Comparison of ENCODE assay signal across 7 mouse cellular contexts in genomic region chr4:101419151-101419910, GRCm38 (mm10). TPM values are rescaled to one million over a fixed set of nuclear protein-coding genes. Genes with fewer than 3 reads are reported as not detected.
DNase-seq lines count a peak whose midpoint lies in the region; ATAC-seq and TF ChIP-seq lines count a peak whose summit lies in the region.

Gene Ak4 (plus strand): TSS chr4:101419277.

- peaks cover 25% of the 10 kb centered on the region for H3K27me3 ChIP-seq in small intestine, adult 2 months (ENCODE audit: control insufficient read depth, insufficient read depth, low read length)

- H3K4me1 ChIP-seq in small intestine, adult 2 months (ENCODE audit: control insufficient read depth, insufficient read depth, insufficient read length, low read length): no peaks in the 10 kb centered on the region; the same call in 1 of the 2 replicates

- TF ChIP-seq POLR2A in small intestine, adult 2 months (IDR thresholded peaks at IDR 0.05; ENCODE audit: low read depth, low read length): no peak

- H3K36me3 ChIP-seq in small intestine, adult 2 months (ENCODE audit: control insufficient read depth, insufficient read depth, low read length): no peaks in the 10 kb centered on the region

- peak; percentile 26 for DNase-seq in adrenal gland, adult 8-10 months
- peak; percentile 31 to 38 for DNase-seq in gastrocnemius, postnatal 36 days
- DNase-seq in left cerebral cortex, postnatal 36 days (ENCODE audit: low spot score in 2 of 2): peak; percentile 73 to 79
- peak; percentile 63 for DNase-seq in mesoderm, embryonic 11.5 days (ENCODE audit: low read depth, low spot score)

- TF ChIP-seq CTCF in small intestine, adult 2 months (IDR thresholded peaks at IDR 0.05; ENCODE audit: extremely low read depth, insufficient read length, insufficient replicate concordance, low read depth, low read length): no peak

- H3K27ac ChIP-seq in small intestine, adult 2 months (ENCODE audit: insufficient read depth, low read depth, low read length): no peak within 1 kb of the TSS

- peak within 1 kb of the TSS; percentile 60 for H3K4me3 ChIP-seq in small intestine, adult 2 months (ENCODE audit: low read depth, low read length)

- peak; percentile 55 for ATAC-seq in common myeloid progenitor, adult 5-6 weeks (replicated peaks; ENCODE audit: low read depth, poor library complexity, severe bottlenecking)
- peak; percentile 43 for ATAC-seq in inflammation-experienced regulatory T-cells, adult 6 months

- WGBS in small intestine, adult 2 months: under 1% methylated on average over 74 of the region's 74 CpGs

- intact Hi-C loops in gastrocnemius, postnatal 36 days (cut with DNase I): no loop called here
- intact Hi-C loops in left cerebral cortex, postnatal 36 days (cut with DNase I): loop anchor here (5.0 kb wide), 1 partner anchor 33 kb away; no protein-coding TSS in a partner anchor

RNA-seq across cellular contexts. Expression of gene Ak4, which starts in this region (rescaled TPM):
- 10 to 100 TPM in 2 of 4 experiments, 1 to 10 TPM in 2; 6.7 to 14.0 (median 9.6) TPM for total RNA-seq in adrenal gland, adult 8-10 months (2022)
- total RNA-seq in common myeloid progenitor, adult 5-6 weeks (2017): 6.6 and 8.9 TPM in 2 replicates
- total RNA-seq in gastrocnemius, postnatal 36 days (2021): 1 to 10 TPM; 1.1 to 1.9 TPM
- under 1 TPM in 1 of 3 experiments, not detected in 2; 0.08 TPM for polyA plus RNA-seq in inflammation-experienced regulatory T-cells, adult 6 months (2017; shearing (Covaris generic))
- total RNA-seq in left cerebral cortex, postnatal 36 days (2021): 10 to 100 TPM; 34.2 to 40.7 TPM
- polyA plus RNA-seq in small intestine, adult 2 months (2012; rRNA removed): 0.20 and 0.30 TPM in 2 replicates

Comparison
In these comparisons a context has a peak if more than half of its experiments do, and no peak if none do; other contexts are left out.
1. Peak in ATAC-seq in inflammation-experienced regulatory T-cells, adult 6 months; RNA of the gene not detected or under 1 TPM.
2. DNase-seq: peak in every context shown above with its lines; median percentile 76 in left cerebral cortex, postnatal 36 days; 63 in mesoderm, embryonic 11.5 days; 34 in gastrocnemius, postnatal 36 days; 26 in adrenal gland, adult 8-10 months.